In the genomic region with DNA sequence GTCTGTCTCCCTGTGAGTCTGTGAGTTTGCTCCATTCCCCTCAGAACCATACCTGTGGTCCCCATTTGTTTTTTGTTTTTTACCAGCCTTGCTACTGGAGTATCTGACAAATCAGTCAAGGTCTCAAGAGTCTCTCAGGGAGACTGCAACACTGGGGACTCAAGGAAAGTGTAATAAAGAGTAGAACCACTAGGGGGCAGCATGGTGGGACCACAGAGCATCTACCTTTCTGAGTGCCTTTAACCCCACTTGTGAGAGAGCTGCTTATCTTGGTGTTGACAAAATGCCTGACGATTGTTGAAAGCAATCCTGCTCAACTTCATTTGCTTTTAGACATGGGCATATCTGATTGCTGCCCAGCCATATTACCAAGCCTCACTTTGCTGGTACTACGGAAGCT, we compare ENCODE assay signal across 10 mouse cellular contexts. TPM values are rescaled to one million over a fixed set of nuclear protein-coding genes. Genes with fewer than 3 reads are reported as not detected.
DNase-seq lines count a peak whose midpoint lies in the region; ATAC-seq lines count a peak whose summit lies in the region.
"Had no signal": no experiment of that assay in that cellular context is flagged by ENCODE, and none has a peak within 500 bp of the region (broad histone marks: within the 10 kb centered on the region; RNA-seq: fewer than 3 reads in every experiment).

No protein-coding gene starts in this region.

- no peak overlapping the region for H3K4me3 ChIP-seq in heart, embryonic 11.5 days (ENCODE audit: low read depth, low read length)
- H3K4me3 ChIP-seq: neural tube, embryonic 12.5 days had no signal

- no peak overlapping the region for H3K27ac ChIP-seq in heart, embryonic 11.5 days (ENCODE audit: low read depth, low read length)
- H3K27ac ChIP-seq: neural tube, embryonic 12.5 days had no signal

- WGBS in heart, embryonic 11.5 days (ENCODE audit: insufficient replicate concordance), result 31% methylated on average over 2 of the region's 2 CpGs

- no peak overlapping the region for H3K4me2 ChIP-seq in heart, embryonic 11.5 days
- H3K4me2 ChIP-seq: neural tube, embryonic 12.5 days had no signal

- no peaks in the 10 kb centered on the region for H3K27me3 ChIP-seq in heart, embryonic 11.5 days (ENCODE audit: control insufficient read depth, insufficient read depth, low read length)
- H3K27me3 ChIP-seq: neural tube, embryonic 12.5 days had no signal

- DNase-seq in heart, adult 18-20 months, result peak; percentile 2 to 28
- DNase-seq in 3T3-L1 (ENCODE audit: low read depth, low spot score), result peak; percentile 52
- DNase-seq in MN1 (ENCODE audit: low spot score), result peak; percentile 13
- DNase-seq in cerebellum, postnatal 36 days, result peak; percentile 6 to 16
- peak; percentile 17 for DNase-seq in kidney, postnatal 14 days
- no peak for DNase-seq in ovary, postnatal 36 days (ENCODE audit: low spot score)

- no peaks in the 10 kb centered on the region; the same call in 1 of the 2 replicates for H3K36me3 ChIP-seq in heart, embryonic 11.5 days (ENCODE audit: control insufficient read depth, insufficient read depth, low read length)
- H3K36me3 ChIP-seq: neural tube, embryonic 12.5 days had no signal

- no peaks in the 10 kb centered on the region for H3K9me3 ChIP-seq in heart, embryonic 11.5 days (replicated peaks; ENCODE audit: control insufficient read depth, low read length)
- H3K9me3 ChIP-seq: neural tube, embryonic 12.5 days had no signal

- no peak overlapping the region for H3K9ac ChIP-seq in heart, embryonic 11.5 days (ENCODE audit: low read depth, low read length)
- H3K9ac ChIP-seq: neural tube, embryonic 12.5 days had no signal

- H3K4me1 ChIP-seq in heart, embryonic 11.5 days (ENCODE audit: control insufficient read depth, insufficient read depth, low read length), result no peaks in the 10 kb centered on the region
- H3K4me1 ChIP-seq: neural tube, embryonic 12.5 days had no signal

- no peak for ATAC-seq in heart, embryonic 11.5 days (replicated peaks; ENCODE audit: insufficient number of reproducible peaks, low FRiP score, low TSS enrichment)
- ATAC-seq in monocyte, adult 5-6 weeks (replicated peaks; ENCODE audit: insufficient number of reproducible peaks, low FRiP score, low TSS enrichment, poor library complexity, severe bottlenecking), result 0 out of 2 replicates have a peak, but pooled peaks have one; percentile 45

RNA-seq across cellular contexts. Expression of a gene that starts 12.3 kb away (rescaled TPM):
- not detected for total RNA-seq in heart, adult 18-20 months (2021)
- 1.1 TPM in 1 of 2 replicates, not detected in the other for polyA plus RNA-seq in heart, embryonic 11.5 days (2014; fragmentation: Nextera tagmentation; extraction: Ambion mirVana)
- not detected in 3 replicates for total RNA-seq in monocyte, adult 5-6 weeks (2017)
- polyA plus RNA-seq: large intestine, adult 2 months had no signal

RNA-seq across cellular contexts. Expression of a gene that starts 54.3 kb away (rescaled TPM):
- 10 to 100 TPM; 24.9 to 28.2 TPM for total RNA-seq in heart, adult 18-20 months (2021)
- 17.3 and 20.2 TPM in 2 replicates for polyA plus RNA-seq in heart, embryonic 11.5 days (2014; fragmentation: Nextera tagmentation; extraction: Ambion mirVana)
- 24.7 to 48.8 TPM (median 34.9 TPM) in 3 replicates for total RNA-seq in monocyte, adult 5-6 weeks (2017)
